Mouse (Mus musculus): Measurements from ENCODE around the gene Tmem217.

DNA sequence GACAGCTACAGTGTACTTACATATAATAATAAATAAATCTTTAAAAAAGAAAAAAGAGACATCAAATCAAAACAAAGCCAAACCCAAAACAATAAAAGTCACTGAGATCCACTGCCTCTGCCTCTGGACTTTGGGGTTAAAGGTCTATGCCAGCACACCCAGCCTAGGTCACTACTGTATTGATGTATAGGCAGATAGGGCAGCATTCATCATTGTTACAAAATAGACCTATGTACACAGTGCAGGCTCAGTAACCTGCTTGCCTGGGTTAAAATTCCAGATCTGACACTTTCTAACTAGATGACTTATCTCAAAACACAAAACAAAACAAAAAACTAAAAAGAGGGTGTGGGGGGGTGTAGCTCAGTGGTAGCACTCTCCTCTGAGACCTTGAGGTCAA, 2.0 kb upstream of the Tmem217 start:
- no peak for TF ChIP-seq POLR2A (IDR thresholded peaks at IDR 0.05; ENCODE audit: borderline replicate concordance, extremely low read depth, low read depth, low read length)
- TF ChIP-seq CTCF (IDR thresholded peaks at IDR 0.05; ENCODE audit: insufficient read depth, low read length) = no peak

All from lung, adult 2 months (tissue).